Mouse (Mus musculus) C2C12 (cell line): Measurements from ENCODE around the gene Acsl1.

ENCODE experiments used
- CEBPB ChIP-seq: IDR thresholded peaks from one replicate; pipeline ENCODE4 v1.6.1; 2011; ENCODE audit warnings: low read depth, mild to moderate bottlenecking, control low read depth, moderate library complexity
- CTCF ChIP-seq: IDR thresholded peaks from one replicate; pipeline ENCODE4 v1.5.1; 2011; ENCODE audit not compliant: control insufficient read depth, insufficient read depth, insufficient read length
- FOSL1 ChIP-seq: IDR thresholded peaks from one replicate; pipeline ENCODE4 v1.8.0; 2011; ENCODE audit warnings: mild to moderate bottlenecking, low read length; ENCODE audit not compliant: poor library complexity, insufficient read depth, severe bottlenecking
- MAX ChIP-seq: IDR thresholded peaks from one replicate; pipeline ENCODE4 v1.6.1; 2011; ENCODE audit warnings: mild to moderate bottlenecking, control low read depth
- MYOD1 ChIP-seq: IDR thresholded peaks from one replicate; pipeline ENCODE4 v1.6.1; 2011; ENCODE audit warnings: low read depth; ENCODE audit not compliant: control insufficient read depth, insufficient read length
- MYOG ChIP-seq: IDR thresholded peaks from one replicate; pipeline ENCODE4 v1.6.1; 2011; ENCODE audit not compliant: control insufficient read depth, insufficient read length; ENCODE audit errors: extremely low read depth
- USF1 ChIP-seq: IDR thresholded peaks from one replicate; pipeline ENCODE4 v1.6.1; 2011; ENCODE audit warnings: low read depth, mild to moderate bottlenecking, control low read depth, moderate library complexity

GRCm38 (mm10) chr8:46458215-46458811 is 12.5 kb upstream of the Acsl1 start:
- TF ChIP-seq CEBPB (no peak), CTCF (no peak), MYOG (no peak), MYOD1 (no peak), USF1 (no peak), MAX (no peak), FOSL1 (no peak)
